Mouse (Mus musculus) ES-E14 (cell line): ENCODE measurements around the gene Ffar4. TPM values are rescaled to one million over a fixed set of nuclear protein-coding genes. Genes with fewer than 3 reads are reported as not detected.
A peak's percentile ranks its signal among the peaks of the same experiment; 100 is the strongest.

Experiments used
- DNase-seq: peaks from one replicate; pipeline ENCODE4 v3.0.0-alpha.2; 2013; ENCODE audit warnings: low read depth, low spot score
- H3K27ac ChIP-seq: 2 replicates; pipeline ENCODE4 v1.5.1; 2012; ENCODE audit warnings: low read depth, mild to moderate bottlenecking, low read length, moderate library complexity, mixed read lengths; ENCODE audit not compliant: poor library complexity, insufficient read depth, severe bottlenecking
- H3K36me3 ChIP-seq: 2 replicates; pipeline ENCODE4 v1.6.1; 2012; ENCODE audit warnings: mild to moderate bottlenecking, low read length, moderate library complexity, mixed read lengths; ENCODE audit not compliant: control insufficient read depth, poor library complexity, insufficient read depth, severe bottlenecking
- H3K4me1 ChIP-seq, 2 experiments: fragments of 150-350 bp in 1 of 2; sonication (generic) in 1 of 2; 2 replicates each; pipeline ENCODE4 v1.6.1; 2012; ENCODE audit warnings: low read length in 2 of 2, mild to moderate bottlenecking in 1 of 2, mixed read lengths in 1 of 2; ENCODE audit not compliant: control insufficient read depth in 2 of 2, insufficient read depth in 2 of 2, poor library complexity in 1 of 2
- H3K4me3 ChIP-seq, 2 experiments: fragments of 150-350 bp in 1 of 2; sonication (generic) in 1 of 2; 2 replicates each; pipeline ENCODE4 v1.5.1; 2012; ENCODE audit warnings: low read length in 2 of 2, low read depth in 1 of 2, mild to moderate bottlenecking in 1 of 2, mixed read lengths in 1 of 2; ENCODE audit not compliant: insufficient read depth in 1 of 2, poor library complexity in 1 of 2, severe bottlenecking in 1 of 2
- H3K9ac ChIP-seq: 2 replicates; pipeline ENCODE4 v1.6.1; 2012; ENCODE audit warnings: low read depth, mild to moderate bottlenecking, low read length, mixed read lengths; ENCODE audit not compliant: poor library complexity, insufficient read depth, severe bottlenecking
- H3K9me3 ChIP-seq: fragments of 150-350 bp; sonication (generic); 2 replicates; pipeline ENCODE4 v1.6.1; 2012; ENCODE audit warnings: low read depth, mild to moderate bottlenecking, low read length; ENCODE audit not compliant: control insufficient read depth, insufficient read depth
- CHD2 ChIP-seq: IDR thresholded peaks from 2 replicates; pipeline ENCODE4 v1.6.1; 2014; ENCODE audit warnings: mild to moderate bottlenecking, low read depth, low read length, inconsistent platforms
- HCFC1 ChIP-seq: IDR thresholded peaks from 2 replicates; pipeline ENCODE4 v1.6.1; 2012; ENCODE audit warnings: low read length, inconsistent platforms, borderline replicate concordance; ENCODE audit not compliant: insufficient read depth
- MAFK ChIP-seq: IDR thresholded peaks from 2 replicates; pipeline ENCODE4 v1.6.1; 2014; ENCODE audit warnings: mild to moderate bottlenecking, low read depth, low read length, inconsistent platforms; ENCODE audit not compliant: insufficient read depth
- ZC3H11A ChIP-seq: IDR thresholded peaks from 2 replicates; pipeline ENCODE4 v1.6.1; 2012; ENCODE audit warnings: low read depth, mild to moderate bottlenecking, inconsistent platforms, low read length, borderline replicate concordance
- ZNF384 ChIP-seq: IDR thresholded peaks from 2 replicates; pipeline ENCODE4 v1.6.1; 2012; ENCODE audit warnings: low read depth, low read length, inconsistent platforms
- in situ Hi-C, 2 experiments: fragments of 600-800 bp; cut with MboI; formaldehyde crosslinking; loops; one replicate each; pipeline ENCODE4 v1.15.1; 2025; ENCODE audit warnings: low sequenced_read_pairs in 2 of 2, inconsistent platforms in 1 of 2; ENCODE audit not compliant: unreplicated experiment in 2 of 2
- total RNA-seq: library from RNA; depleted of rRNA; stranded (reverse); fragments of 300-350 nt; gene quantifications from 2 replicates; pipeline ENCODE4 v1.2.3, GENCODE M21; 2012

The Ffar4 gene
- total RNA-seq, 1 experiment, result 0.22 TPM

- H3K9me3 ChIP-seq, result no peaks in the 10 kb centered on the region
- H3K27ac ChIP-seq, result no peak overlapping the region
- H3K36me3 ChIP-seq, result no peaks in the 10 kb centered on the region
- H3K9ac ChIP-seq, result no peak overlapping the region
- TF ChIP-seq CHD2 (no peak), HCFC1 (no peak), ZC3H11A (no peak), ZNF384 (no peak), MAFK (no peak)
- peaks cover 1 to 5% of the 10 kb centered on the region in 2 experiments; a peak in 1 of 4 replicates for H3K4me1 ChIP-seq
- H3K4me3 ChIP-seq, result no peak overlapping the region
- in situ Hi-C loops, result no loop called here
- no peak for DNase-seq
Measured at GRCm38 (mm10) chr19:38112575-38112974, 15.7 kb downstream of the Ffar4 start.

- DNase-seq, result no peak
- Histone ChIP-seq H3K9me3 (no peaks in the 10 kb centered on the region), H3K27ac (no peak overlapping the region), H3K4me1 (peaks cover 0 to 2% of the 10 kb centered on the region in 2 experiments; a peak in 1 of 4 replicates), H3K4me3 (no peak overlapping the region), H3K36me3 (no peaks in the 10 kb centered on the region), H3K9ac (no peak overlapping the region)
- TF ChIP-seq ZNF384 (no peak), ZC3H11A (no peak), CHD2 (no peak), MAFK (no peak), HCFC1 (no peak)
- in situ Hi-C loops, result no loop called here
Measured at GRCm38 (mm10) chr19:38114834-38115491, 18.1 kb downstream of the Ffar4 start.

DNA sequence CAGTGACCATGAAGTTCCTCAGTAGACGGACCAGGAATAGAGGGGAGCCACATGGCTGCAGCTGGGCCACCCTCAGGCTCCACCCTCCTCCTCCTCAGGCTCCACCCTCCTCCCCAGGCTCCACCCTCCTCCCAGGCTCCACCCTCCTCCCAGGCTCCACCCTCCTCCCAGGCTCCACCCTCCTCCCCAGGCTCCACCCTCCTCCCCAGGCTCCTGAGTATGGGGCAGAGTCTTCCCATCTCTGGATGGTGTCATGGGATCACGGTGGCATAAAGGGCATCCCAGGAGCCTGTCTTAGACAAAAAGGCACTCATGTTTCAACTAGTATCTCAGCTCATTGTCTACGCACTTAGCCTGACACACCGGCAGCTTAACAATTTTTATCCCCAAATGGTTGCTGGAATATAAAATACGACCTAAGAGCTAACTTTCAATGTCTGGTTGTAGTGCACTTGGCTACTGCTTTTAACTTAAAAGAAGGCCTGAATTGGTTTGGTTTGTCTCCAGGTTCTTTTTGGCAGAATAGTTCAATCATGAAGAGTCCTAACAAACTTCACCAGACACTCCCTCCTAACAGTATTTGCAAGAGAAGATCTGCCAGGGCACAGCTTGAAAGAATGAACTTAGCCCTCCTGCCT, 23.4 kb downstream of the Ffar4 start:
- no peak overlapping the region for H3K9ac ChIP-seq
- no peaks in the 10 kb centered on the region for H3K9me3 ChIP-seq
- H3K36me3 ChIP-seq, result no peaks in the 10 kb centered on the region
- DNase-seq, result no peak
- no peak overlapping the region for H3K27ac ChIP-seq
- no peak overlapping the region for H3K4me3 ChIP-seq
- H3K4me1 ChIP-seq, result peaks cover 0 to 5% of the 10 kb centered on the region in 2 experiments; a peak in 1 of 4 replicates
- in situ Hi-C loops, result no loop called here
- TF ChIP-seq ZNF384, result no peak
- TF ChIP-seq CHD2, result no peak
- no peak for TF ChIP-seq MAFK
- no peak for TF ChIP-seq ZC3H11A
- TF ChIP-seq HCFC1, result no peak

DNA sequence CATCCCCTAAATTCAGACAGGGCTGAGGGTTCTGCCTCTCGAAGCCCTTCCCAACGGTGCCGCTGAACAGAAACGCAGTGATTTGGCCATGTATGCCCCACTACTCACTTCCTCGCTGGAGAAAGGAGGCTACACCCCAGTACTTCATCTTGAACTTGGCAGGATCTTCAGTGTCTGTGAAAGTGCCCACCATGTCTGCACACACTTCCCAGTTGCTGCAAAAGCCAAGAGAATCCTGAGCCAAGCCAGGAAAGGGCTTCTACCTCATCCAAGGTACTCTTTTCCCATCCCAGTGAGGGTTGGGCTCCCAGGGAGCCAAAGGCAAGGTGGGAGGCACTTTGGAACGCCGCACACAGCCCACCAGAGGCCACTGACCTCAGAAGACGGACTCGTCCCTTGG, 27.1 kb downstream of the Ffar4 start:
- TF ChIP-seq ZNF384, result no peak
- no peak for TF ChIP-seq ZC3H11A
- Histone ChIP-seq H3K27ac (no peak overlapping the region), H3K9me3 (no peaks in the 10 kb centered on the region), H3K4me3 (peak overlapping the region; percentile 73 to 83; a peak in 3 of 4 replicates), H3K9ac (peak overlapping the region; percentile 56), H3K36me3 (no peaks in the 10 kb centered on the region), H3K4me1 (peaks cover 0 to 5% of the 10 kb centered on the region in 2 experiments; a peak in 1 of 4 replicates)
- no peak for DNase-seq
- in situ Hi-C loops, result no loop called here
